Mouse (Mus musculus) MEL (cell line): Measurements from ENCODE around the gene Mfsd4b4.

Experiments used
- BHLHE40 ChIP-seq: IDR thresholded peaks from 2 replicates; pipeline ENCODE4 v1.6.1; 2012; ENCODE audit warnings: low read depth, mild to moderate bottlenecking, inconsistent platforms, low read length, improper control_type of control experiment, borderline replicate concordance
- CTCF ChIP-seq, 3 experiments: IDR thresholded peaks in 2 of 3; conservative IDR thresholded peaks in 1 of 3; 2 replicates each; pipeline ENCODE4 v1.5.1; 2011 to 2012; ENCODE audit warnings: low read length in 3 of 3, low read depth in 2 of 3, mild to moderate bottlenecking in 2 of 3, improper control_type of control experiment in 1 of 3, inconsistent platforms in 1 of 3, mixed read lengths in 1 of 3, moderate library complexity in 1 of 3; ENCODE audit not compliant: control insufficient read depth in 1 of 3, insufficient read depth in 1 of 3, poor library complexity in 1 of 3, severe bottlenecking in 1 of 3
- E2F4 ChIP-seq: IDR thresholded peaks from 2 replicates; pipeline ENCODE4 v1.6.1; 2011; ENCODE audit warnings: low read depth, low read length, improper control_type of control experiment, borderline replicate concordance
- EP300 ChIP-seq, 2 experiments: IDR thresholded peaks; 2 replicates each; pipeline ENCODE4 v1.6.1; 2011; ENCODE audit warnings: improper control_type of control experiment in 2 of 2, low read length in 2 of 2, low read depth in 1 of 2, mild to moderate bottlenecking in 1 of 2
- MAZ ChIP-seq: IDR thresholded peaks from 2 replicates; pipeline ENCODE4 v1.6.1; 2012; ENCODE audit warnings: low read depth, mild to moderate bottlenecking, inconsistent platforms, low read length, improper control_type of control experiment
- MEF2A ChIP-seq: IDR thresholded peaks from 2 replicates; pipeline ENCODE4 v1.6.1; 2014; ENCODE audit warnings: low read depth, mild to moderate bottlenecking, inconsistent platforms, low read length, improper control_type of control experiment; ENCODE audit not compliant: poor library complexity, insufficient replicate concordance, severe bottlenecking; ENCODE audit errors: extremely low read depth
- POLR2A ChIP-seq, 2 experiments: IDR thresholded peaks; 2 replicates each; pipeline ENCODE4 v1.6.1; 2011 to 2012; ENCODE audit warnings: low read length in 2 of 2, mild to moderate bottlenecking in 2 of 2, control low read depth in 1 of 2, improper control_type of control experiment in 1 of 2, low read depth in 1 of 2, moderate library complexity in 1 of 2; ENCODE audit not compliant: control insufficient read depth in 1 of 2, insufficient read depth in 1 of 2, poor library complexity in 1 of 2
- POLR2AphosphoS5 ChIP-seq: IDR thresholded peaks from 2 replicates; pipeline ENCODE4 v1.6.1; 2012; ENCODE audit warnings: low read depth, borderline replicate concordance, mild to moderate bottlenecking, inconsistent platforms, low read length, moderate library complexity, mixed read lengths
- TAL1 ChIP-seq: IDR thresholded peaks from 2 replicates; pipeline ENCODE4 v1.6.1; 2012; ENCODE audit warnings: mild to moderate bottlenecking, inconsistent platforms, low read length, moderate library complexity, mixed read lengths
- USF1 ChIP-seq: IDR thresholded peaks from 2 replicates; pipeline ENCODE4 v1.6.1; 2014; ENCODE audit warnings: low read depth, mild to moderate bottlenecking, inconsistent platforms, low read length, improper control_type of control experiment, moderate library complexity

DNA sequence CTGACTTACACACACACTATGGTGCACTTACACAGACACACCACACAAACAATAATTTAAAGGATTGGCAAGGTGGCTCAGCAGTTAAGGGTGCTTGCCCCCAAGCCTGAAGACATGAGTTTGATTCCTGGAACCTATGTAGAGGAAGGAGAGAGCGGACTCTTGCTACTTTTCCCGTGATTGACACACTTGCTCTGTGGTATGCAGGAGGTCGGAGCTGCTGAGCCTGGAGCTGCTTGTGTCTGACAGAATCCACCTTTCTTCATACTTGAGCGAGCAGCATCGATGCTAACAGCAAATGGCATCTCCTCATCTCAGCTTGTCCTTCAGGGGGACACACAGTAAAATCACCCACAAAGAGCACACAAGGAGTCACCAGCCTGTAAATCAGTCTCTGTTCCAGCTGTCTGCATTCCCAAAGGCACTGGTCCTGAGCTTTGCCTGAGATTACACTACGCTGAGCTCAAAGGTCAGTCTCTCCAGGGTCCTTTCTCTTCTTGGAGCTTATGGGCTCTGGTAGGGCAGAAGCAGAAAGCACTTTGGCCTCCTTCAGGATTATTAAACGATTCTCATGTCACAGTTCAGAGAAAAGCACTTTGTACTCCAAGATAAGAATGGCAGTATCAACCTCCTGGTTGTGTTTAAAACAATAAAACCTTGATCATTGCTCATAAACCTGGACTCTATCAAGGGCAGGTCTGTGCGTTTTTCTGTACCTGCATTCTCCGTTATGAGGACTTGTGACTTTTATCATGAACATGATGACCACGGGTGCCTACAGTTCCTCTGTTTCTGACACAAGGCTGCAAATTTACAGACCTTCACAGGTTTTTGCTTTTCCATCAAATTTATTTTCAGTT is 8.0 kb upstream of the Mfsd4b4 start:
- TF ChIP-seq BHLHE40, result no peak
- no peak for TF ChIP-seq CTCF (IDR thresholded peaks at IDR 0.05 in 2 of 3, conservative IDR thresholded peaks at IDR 0.05 in 1 of 3; ENCODE audit: control insufficient read depth in 1 of 3, insufficient read depth in 1 of 3, low read depth in 2 of 3, low read length in 3 of 3, poor library complexity in 1 of 3, severe bottlenecking in 1 of 3)
- no peak for TF ChIP-seq POLR2AphosphoS5
- no peak for TF ChIP-seq TAL1
- TF ChIP-seq USF1, result no peak
- no peak for TF ChIP-seq MAZ
- no peak for TF ChIP-seq E2F4
- no peak for TF ChIP-seq EP300 (IDR thresholded peaks at IDR 0.05; ENCODE audit: low read depth in 1 of 2, low read length in 2 of 2)
- no peak for TF ChIP-seq POLR2A (IDR thresholded peaks at IDR 0.05; ENCODE audit: control insufficient read depth in 1 of 2, insufficient read depth in 1 of 2, low read depth in 1 of 2, low read length in 2 of 2, poor library complexity in 1 of 2)
- no peak for TF ChIP-seq MEF2A
